Mouse (Mus musculus): Measurements from ENCODE around the gene Rabl6. TPM values are rescaled to one million over a fixed set of nuclear protein-coding genes. Genes with fewer than 3 reads are reported as not detected.

Gene Rabl6
- total and polyA plus RNA-seq, 3 experiments: 34.6 to 62.0 (median 55.7) TPM

DNA sequence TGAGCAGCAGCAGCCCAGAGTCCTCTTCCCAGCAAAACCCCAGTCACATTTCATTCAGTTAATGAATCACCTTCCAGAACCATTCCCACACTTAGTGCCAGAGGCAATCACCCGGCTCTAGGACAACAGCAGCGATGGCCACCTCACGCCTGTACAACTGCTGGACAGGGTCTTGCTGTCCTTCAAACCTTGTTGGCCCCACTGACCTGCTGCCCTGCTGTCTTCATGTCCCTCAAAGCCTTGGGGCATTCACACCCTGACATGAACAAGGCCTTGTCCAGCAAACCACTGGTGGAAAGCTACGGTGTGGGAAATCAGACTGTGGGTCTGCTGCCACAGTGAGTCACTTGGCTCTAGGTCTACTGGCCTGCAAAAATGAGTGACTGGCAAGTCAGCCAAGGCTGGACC, 67.8 kb downstream of the Rabl6 start:
- no peak overlapping the region for H3K27ac ChIP-seq (ENCODE audit: insufficient read depth, low read depth)
- peaks cover 72% of the 10 kb centered on the region for H3K79me2 ChIP-seq (replicated peaks; ENCODE audit: control insufficient read depth, extremely low read depth, insufficient read depth, poor library complexity, severe bottlenecking)
- H3K4me3 ChIP-seq (replicated peaks in 1 of 3; ENCODE audit: low read depth in 2 of 3, low read length in 2 of 3, poor library complexity in 1 of 3): no peak overlapping the region
- no peak for DNase-seq (ENCODE audit: extremely low read depth)
- dilution Hi-C loops (cut with MboI; ENCODE audit: extremely low pct_ligation_motif_present, extremely low pct_unique_long_range_greater_than_20kb, low sequenced_read_pairs) (no loop called here), in situ Hi-C loops (cut with MboI; ENCODE audit: low pct_ligation_motif_present, low pct_unique_long_range_greater_than_20kb, low sequenced_read_pairs) (no loop called here)
- H3K27me3 ChIP-seq (replicated peaks): no peaks in the 10 kb centered on the region
- TF ChIP-seq RAD21 (IDR thresholded peaks at IDR 0.05; ENCODE audit: low read depth, low read length) (no peak), USF1 (IDR thresholded peaks at IDR 0.05; ENCODE audit: low read depth, low read length) (no peak), KAT2A (IDR thresholded peaks at IDR 0.05; ENCODE audit: insufficient replicate concordance, low read length) (no peak), MXI1 (IDR thresholded peaks at IDR 0.05; ENCODE audit: low read depth, low read length) (no peak), E2F4 (IDR thresholded peaks at IDR 0.05; ENCODE audit: insufficient replicate concordance, low read depth, low read length) (no peak), TCF12 (IDR thresholded peaks at IDR 0.05; ENCODE audit: low read depth, low read length) (no peak), POLR2A (IDR thresholded peaks at IDR 0.05; ENCODE audit: low read depth, low read length) (no peak), SMC3 (IDR thresholded peaks at IDR 0.05; ENCODE audit: low read depth, low read length) (no peak), EP300 (IDR thresholded peaks at IDR 0.05; ENCODE audit: low read length) (no peak), ELF1 (IDR thresholded peaks at IDR 0.05; ENCODE audit: low read depth, low read length) (no peak), SIN3A (IDR thresholded peaks at IDR 0.05; ENCODE audit: low read length) (no peak), NELFE (IDR thresholded peaks at IDR 0.05; ENCODE audit: low read depth, low read length) (no peak)
- no peak overlapping the region for H3K4me2 ChIP-seq (ENCODE audit: insufficient read depth, low read depth, poor library complexity, severe bottlenecking)
- no peak overlapping the region for H3K9ac ChIP-seq (ENCODE audit: insufficient read depth, low read depth)
- H3K9me3 ChIP-seq (replicated peaks; ENCODE audit: low read length): no peaks in the 10 kb centered on the region
- peaks cover 37 to 88% of the 10 kb centered on the region in 2 experiments for H3K4me1 ChIP-seq (ENCODE audit: control insufficient read depth in 1 of 2, insufficient read depth in 2 of 2)
- H3K36me3 ChIP-seq (replicated peaks in 1 of 2; ENCODE audit: control insufficient read depth in 1 of 2, insufficient read depth in 1 of 2, low read length in 1 of 2): peaks cover 31 to 79% of the 10 kb centered on the region in 2 experiments

DNA sequence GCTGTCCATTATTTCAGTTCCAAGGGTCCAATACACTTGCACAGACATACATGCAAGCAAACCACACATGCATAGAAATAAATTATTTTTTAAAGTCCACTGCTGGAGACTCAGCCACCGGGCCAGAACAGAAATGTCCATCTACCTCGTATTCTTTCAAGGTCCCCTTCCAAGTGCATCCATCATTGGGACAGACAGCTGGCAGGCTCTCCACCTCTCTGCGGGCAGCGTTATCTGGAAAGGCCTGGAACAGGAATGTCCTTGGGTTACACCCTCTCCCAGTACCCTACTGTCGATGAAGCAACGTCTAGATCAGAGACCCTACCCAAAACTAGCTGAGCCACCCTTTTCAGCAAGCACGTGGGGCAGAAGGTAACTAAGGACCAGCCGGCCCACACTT, 71.8 kb downstream of the Rabl6 start:
- H3K36me3 ChIP-seq (replicated peaks in 1 of 2; ENCODE audit: control insufficient read depth in 1 of 2, insufficient read depth in 1 of 2, low read length in 1 of 2): peaks cover 35 to 72% of the 10 kb centered on the region in 2 experiments
- dilution Hi-C loops (cut with MboI; ENCODE audit: extremely low pct_ligation_motif_present, extremely low pct_unique_long_range_greater_than_20kb, low sequenced_read_pairs): no loop called here
- no peak overlapping the region for H3K9ac ChIP-seq (ENCODE audit: insufficient read depth, low read depth)
- no peaks in the 10 kb centered on the region for H3K27me3 ChIP-seq (replicated peaks)
- H3K4me3 ChIP-seq (replicated peaks in 1 of 3; ENCODE audit: low read depth in 2 of 3, low read length in 2 of 3, poor library complexity in 1 of 3): no peak overlapping the region
- no peaks in the 10 kb centered on the region for H3K9me3 ChIP-seq (replicated peaks; ENCODE audit: low read length)
- H3K79me2 ChIP-seq (replicated peaks; ENCODE audit: control insufficient read depth, extremely low read depth, insufficient read depth, poor library complexity, severe bottlenecking): peaks cover 51% of the 10 kb centered on the region
- no peak overlapping the region for H3K27ac ChIP-seq (ENCODE audit: insufficient read depth, low read depth)
- TF ChIP-seq CHD1 (IDR thresholded peaks at IDR 0.05; ENCODE audit: low read depth, low read length): no peak
- TF ChIP-seq MXI1 (IDR thresholded peaks at IDR 0.05; ENCODE audit: low read depth, low read length): no peak
- TF ChIP-seq NRF1 (IDR thresholded peaks at IDR 0.05; ENCODE audit: low read depth, low read length): no peak
- TF ChIP-seq SMC3 (IDR thresholded peaks at IDR 0.05; ENCODE audit: low read depth, low read length): no peak
- TF ChIP-seq CTCF (conservative IDR thresholded peaks at IDR 0.05 in 1 of 2, IDR thresholded peaks at IDR 0.05 in 1 of 2; ENCODE audit: low read depth in 2 of 2, low read length in 2 of 2): no peak
- TF ChIP-seq ELF1 (IDR thresholded peaks at IDR 0.05; ENCODE audit: low read depth, low read length): no peak
- TF ChIP-seq EP300 (IDR thresholded peaks at IDR 0.05; ENCODE audit: low read length): no peak
- TF ChIP-seq USF1 (IDR thresholded peaks at IDR 0.05; ENCODE audit: low read depth, low read length): no peak
- no peak for TF ChIP-seq MEF2A (IDR thresholded peaks at IDR 0.05; ENCODE audit: borderline replicate concordance, low read depth, low read length)
- no peak for TF ChIP-seq RCOR1 (conservative IDR thresholded peaks at IDR 0.05; ENCODE audit: low read depth, low read length)
- no peak for TF ChIP-seq UBTF (IDR thresholded peaks at IDR 0.05; ENCODE audit: low read depth, low read length)
- no peak for TF ChIP-seq CHD2 (IDR thresholded peaks at IDR 0.05; ENCODE audit: low read length)
- H3K4me2 ChIP-seq (ENCODE audit: insufficient read depth, low read depth, poor library complexity, severe bottlenecking): no peak overlapping the region
- in situ Hi-C loops (cut with MboI; ENCODE audit: low pct_ligation_motif_present, low pct_unique_long_range_greater_than_20kb, low sequenced_read_pairs): no loop called here
- no peak for DNase-seq (ENCODE audit: extremely low read depth)
- peaks cover 29 to 86% of the 10 kb centered on the region in 2 experiments for H3K4me1 ChIP-seq (ENCODE audit: control insufficient read depth in 1 of 2, insufficient read depth in 2 of 2)

All from CH12.LX (cell line).